35 mouse cellular contexts compared by ENCODE assay signal in genomic region chr14:48106453-48106852, GRCm38 (mm10).
"Had no signal": no experiment of that assay in that cellular context is flagged by ENCODE, and none has a peak within 500 bp of the region (broad histone marks: within the 10 kb centered on the region; RNA-seq: fewer than 3 reads in every experiment).

No protein-coding gene starts in this region.

- H3K4me1 ChIP-seq: heart, embryonic 10.5 days; heart, embryonic 12.5 days; heart, embryonic 13.5 days; heart, embryonic 15.5 days; hindbrain, embryonic 10.5 days; hindbrain, embryonic 12.5 days; hindbrain, embryonic 13.5 days; hindbrain, embryonic 15.5 days; intestine, embryonic 15.5 days; kidney, embryonic 15.5 days had no signal

- DNase-seq: heart, adult 2 months; heart, postnatal 14 days; heart, postnatal 36 days; heart, postnatal 4 days; kidney, adult 11 months; kidney, adult 18-20 months; kidney, adult 2 months; kidney, adult 8-10 months; kidney, adult 9 months; kidney, postnatal 10 days; kidney, postnatal 14 days; kidney, postnatal 25 days; kidney, postnatal 36 days; kidney, postnatal 4 days; layer of hippocampus, adult 9-11 months; layer of hippocampus, postnatal 36 days had no signal

- ATAC-seq: hindbrain, embryonic 16.5 days; hindbrain, postnatal 0 days; inflammation-experienced regulatory T-cells, adult 6 months; intestine, embryonic 15.5 days; intestine, embryonic 16.5 days; intestine, postnatal 0 days had no signal

- H3K4me3 ChIP-seq: heart, adult 2 months; heart, embryonic 10.5 days; heart, embryonic 12.5 days; heart, embryonic 13.5 days; heart, embryonic 15.5 days; hindbrain, embryonic 10.5 days; hindbrain, embryonic 12.5 days; hindbrain, embryonic 13.5 days; hindbrain, embryonic 15.5 days; intestine, embryonic 15.5 days; kidney, embryonic 15.5 days; layer of hippocampus, adult 2 months had no signal

- H3K9me3 ChIP-seq: heart, embryonic 10.5 days; heart, embryonic 13.5 days; heart, embryonic 15.5 days; hindbrain, embryonic 10.5 days; hindbrain, embryonic 12.5 days; hindbrain, embryonic 13.5 days; hindbrain, embryonic 15.5 days; intestine, embryonic 15.5 days; kidney, embryonic 15.5 days had no signal

- H3K36me3 ChIP-seq: heart, embryonic 10.5 days; heart, embryonic 12.5 days; heart, embryonic 13.5 days; heart, embryonic 15.5 days; hindbrain, embryonic 10.5 days; hindbrain, embryonic 12.5 days; hindbrain, embryonic 13.5 days; hindbrain, embryonic 15.5 days; intestine, embryonic 15.5 days; kidney, embryonic 15.5 days had no signal

- H3K9ac ChIP-seq: heart, embryonic 12.5 days; heart, embryonic 13.5 days; heart, embryonic 15.5 days; hindbrain, embryonic 12.5 days; hindbrain, embryonic 13.5 days; hindbrain, embryonic 14.5 days; hindbrain, embryonic 15.5 days; intestine, embryonic 15.5 days; kidney, embryonic 15.5 days had no signal

- H3K4me2 ChIP-seq: heart, embryonic 11.5 days; heart, embryonic 12.5 days; heart, embryonic 13.5 days; heart, embryonic 15.5 days; hindbrain, embryonic 12.5 days; hindbrain, embryonic 13.5 days; hindbrain, embryonic 14.5 days; hindbrain, embryonic 15.5 days; intestine, embryonic 15.5 days; kidney, embryonic 15.5 days had no signal

- H3K27me3 ChIP-seq: heart, embryonic 12.5 days; heart, embryonic 13.5 days; heart, embryonic 15.5 days; hindbrain, embryonic 12.5 days; hindbrain, embryonic 13.5 days; hindbrain, embryonic 15.5 days; intestine, embryonic 15.5 days; kidney, embryonic 15.5 days had no signal

- H3K27ac ChIP-seq: heart, adult 2 months; heart, embryonic 10.5 days; heart, embryonic 13.5 days; heart, embryonic 15.5 days; hindbrain, embryonic 10.5 days; hindbrain, embryonic 12.5 days; hindbrain, embryonic 13.5 days; hindbrain, embryonic 14.5 days; hindbrain, embryonic 15.5 days; hindbrain, postnatal 0 days; intestine, embryonic 15.5 days; kidney, embryonic 15.5 days; kidney, postnatal 0 days; layer of hippocampus, adult 2 months had no signal
